Mouse (Mus musculus) lung, postnatal 36 days (tissue): ENCODE results near the gene Zfp553.

Experiments
- DNase-seq: peaks from one replicate; pipeline ENCODE4 v3.0.0; 2022; ENCODE audit warnings: mixed read lengths

Gene Zfp553

DNA sequence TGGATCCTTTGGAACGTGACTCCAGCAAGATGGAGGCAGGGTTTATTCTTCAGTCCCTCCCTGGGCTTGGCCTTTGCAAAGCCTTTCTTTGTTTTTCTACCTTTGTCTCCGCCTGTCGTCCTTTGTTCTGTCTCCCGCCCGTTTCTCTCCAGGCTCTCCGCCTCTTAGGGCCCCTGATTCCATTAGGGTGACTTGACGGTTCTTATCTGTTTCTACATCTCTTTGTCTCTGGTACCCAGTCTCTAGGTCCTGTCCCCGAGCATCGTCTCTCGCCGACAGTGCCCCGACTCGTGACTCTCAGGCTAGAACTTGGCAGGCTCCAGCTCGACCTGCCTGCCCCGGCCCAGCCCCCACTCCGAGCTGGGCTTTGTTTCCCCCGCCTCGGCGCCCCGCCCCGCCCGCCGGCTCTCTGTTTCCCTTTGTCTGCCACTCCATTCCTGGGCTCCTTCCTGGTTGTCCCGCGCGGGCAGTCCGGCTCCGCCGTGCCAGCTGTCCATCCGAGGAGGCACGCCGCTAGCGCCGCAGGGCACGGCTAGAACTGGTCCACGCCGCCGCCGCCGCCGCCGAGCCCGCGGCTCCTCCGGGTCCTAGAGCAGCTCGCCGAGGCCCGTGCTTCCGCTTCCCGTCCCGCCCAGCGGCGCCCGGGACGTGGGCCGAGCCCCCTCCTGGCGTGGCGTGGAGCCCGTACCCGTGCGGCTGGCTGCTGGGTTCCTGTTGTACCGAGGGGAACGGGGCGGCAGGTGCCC is at the start of gene Zfp553, which contains the start of gene Sept1:
Gene Zfp553 (plus strand): TSS at position 440 of the 746 bp plus-strand sequence.
Gene Sept1 (minus strand): TSS at position 509 of the 746 bp plus-strand sequence.
- DNase-seq: peak; percentile 83

DNA sequence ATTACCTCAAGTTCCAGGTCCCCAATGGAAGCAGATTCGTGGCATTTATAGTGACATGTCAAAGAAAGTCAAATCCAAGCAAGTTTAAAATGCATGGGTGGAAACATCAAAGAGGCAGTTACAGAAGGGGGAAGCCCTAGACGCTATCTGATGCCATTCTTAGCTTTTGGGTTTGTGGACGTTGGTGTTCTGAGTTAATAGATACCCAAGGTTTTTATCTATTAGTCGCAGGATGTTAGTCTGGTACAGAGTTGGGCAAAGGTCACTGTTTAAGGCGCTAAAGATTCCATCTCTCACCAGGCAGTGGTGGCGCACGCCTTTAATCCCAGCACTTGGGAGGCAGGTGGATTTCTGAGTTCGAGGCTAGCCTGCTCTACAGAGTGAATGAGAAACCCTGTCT is 49.5 kb upstream of the Zfp553 start:
- no peak for DNase-seq

DNA sequence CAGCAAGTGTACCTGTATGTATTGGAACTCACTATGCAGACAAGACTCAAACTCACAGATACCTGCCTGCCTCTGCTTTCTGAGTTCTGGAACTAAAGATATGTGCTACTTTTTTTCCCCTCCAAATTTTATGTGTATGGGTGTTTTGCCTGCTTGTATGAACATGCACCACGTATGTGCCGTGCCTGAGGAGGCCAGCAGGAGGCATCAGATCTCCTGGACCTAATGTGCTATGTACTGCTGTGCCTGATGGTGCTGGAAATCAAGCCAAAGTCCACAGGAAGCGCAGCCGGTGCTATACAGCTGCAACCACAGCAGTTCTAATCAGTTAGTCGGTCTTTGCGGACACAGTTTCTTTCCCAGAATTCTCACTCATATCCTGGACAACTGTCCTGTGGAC is 49.0 kb upstream of the Zfp553 start:
- peak; percentile 27 for DNase-seq

DNA sequence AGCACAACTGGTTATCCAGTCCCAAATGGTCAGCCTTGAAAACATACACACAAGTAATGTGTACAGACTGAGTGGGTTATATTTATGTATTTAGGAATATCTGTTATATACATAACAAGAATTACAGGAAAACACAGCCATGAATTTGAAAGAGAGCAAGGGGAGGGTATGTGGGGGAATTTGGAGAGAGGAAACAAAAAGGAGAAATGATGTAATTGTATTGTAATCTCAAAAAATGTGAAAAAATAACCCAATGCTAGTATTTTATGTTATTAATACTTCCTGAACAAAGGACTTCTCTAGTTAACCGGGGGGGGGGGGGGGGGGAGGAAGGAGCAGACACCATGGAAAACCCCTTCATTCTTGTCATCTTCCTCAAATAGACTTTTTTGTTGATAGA is 48.1 kb upstream of the Zfp553 start:
- no peak for DNase-seq

DNA sequence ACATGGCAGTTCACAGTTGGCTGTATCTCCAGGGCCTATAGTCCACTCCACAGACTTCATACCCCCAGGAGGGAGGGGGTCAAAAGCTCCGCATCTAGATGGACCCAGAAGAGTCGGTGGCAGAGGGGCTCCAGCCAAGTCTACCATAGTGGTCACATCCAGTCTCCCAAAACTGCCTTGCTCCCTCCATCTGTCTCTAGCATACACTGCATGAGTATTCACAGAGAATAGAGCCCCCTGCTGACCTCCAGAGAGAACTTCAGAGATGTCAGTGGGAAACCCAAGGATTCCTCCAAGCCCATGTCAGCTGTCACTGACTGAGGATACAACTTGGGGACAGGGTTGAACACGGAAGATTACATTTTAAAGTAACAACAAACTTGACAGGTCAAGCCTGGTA is 47.3 kb upstream of the Zfp553 start:
- DNase-seq: peak; percentile 24

DNA sequence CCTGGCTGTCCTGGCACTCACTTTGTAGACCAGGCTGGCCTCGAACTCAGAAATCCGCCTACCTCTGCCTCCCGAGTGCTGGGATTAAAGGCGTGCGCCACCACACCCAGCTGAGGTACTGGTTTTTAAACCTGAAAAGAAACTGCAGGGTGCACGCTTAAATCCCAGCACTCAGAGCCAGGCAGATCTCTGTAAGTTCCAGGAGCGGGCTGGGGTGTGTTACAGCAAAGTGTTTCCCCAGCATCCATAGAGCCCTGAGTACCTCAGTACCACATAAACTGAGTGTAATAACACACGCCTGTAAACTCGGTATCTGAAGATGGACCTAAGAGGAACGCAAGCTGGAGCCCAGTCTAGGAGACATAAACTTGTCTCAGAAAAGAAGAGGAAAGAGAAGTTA is 45.5 kb upstream of the Zfp553 start:
- no peak for DNase-seq

DNA sequence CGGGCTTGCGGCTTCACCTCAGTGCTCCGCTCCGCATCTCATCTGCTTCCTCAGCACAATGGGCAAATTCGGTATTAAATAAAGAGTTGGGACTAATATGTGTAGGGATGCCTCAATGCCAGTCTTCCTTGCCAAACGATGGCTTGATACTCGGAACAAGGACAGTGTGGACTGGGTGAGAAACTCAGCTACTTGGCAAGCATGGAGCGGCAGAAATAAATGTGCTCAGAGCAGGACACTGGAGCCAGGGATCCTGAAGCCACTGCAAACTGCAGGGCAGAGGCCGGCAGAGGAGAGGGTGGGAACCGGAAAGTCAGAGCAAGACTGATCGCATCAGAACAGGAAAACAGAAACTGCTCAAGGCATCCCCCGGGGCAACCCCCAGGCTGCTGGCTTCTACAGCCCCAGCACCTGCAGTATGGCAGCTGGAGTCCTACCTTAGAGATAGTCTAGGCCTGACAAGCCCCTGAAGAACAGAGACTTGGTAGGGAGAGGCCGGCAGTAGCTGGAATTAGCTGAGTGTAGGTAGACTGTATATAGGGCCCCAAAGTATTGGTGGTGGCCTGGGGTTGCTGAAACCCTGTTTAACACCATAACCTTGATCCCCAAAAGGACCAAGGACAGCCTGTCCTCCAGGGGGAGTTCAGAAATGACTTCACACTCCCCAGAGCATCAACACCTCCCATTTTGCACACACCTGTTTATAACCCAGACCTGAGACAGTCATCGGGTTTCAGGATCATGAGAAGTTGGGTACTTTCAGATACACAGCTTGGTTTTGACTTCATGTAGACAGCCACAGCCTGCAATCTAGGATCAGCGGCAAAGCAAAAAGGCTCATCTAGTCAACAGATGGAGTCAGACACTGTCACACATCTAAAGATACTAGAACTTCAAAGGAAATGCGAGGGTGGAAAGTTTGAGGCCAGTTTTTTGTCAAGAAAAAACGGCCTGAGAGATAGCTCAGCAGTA is 44.3 kb upstream of the Zfp553 start:
- no peak for DNase-seq

DNA sequence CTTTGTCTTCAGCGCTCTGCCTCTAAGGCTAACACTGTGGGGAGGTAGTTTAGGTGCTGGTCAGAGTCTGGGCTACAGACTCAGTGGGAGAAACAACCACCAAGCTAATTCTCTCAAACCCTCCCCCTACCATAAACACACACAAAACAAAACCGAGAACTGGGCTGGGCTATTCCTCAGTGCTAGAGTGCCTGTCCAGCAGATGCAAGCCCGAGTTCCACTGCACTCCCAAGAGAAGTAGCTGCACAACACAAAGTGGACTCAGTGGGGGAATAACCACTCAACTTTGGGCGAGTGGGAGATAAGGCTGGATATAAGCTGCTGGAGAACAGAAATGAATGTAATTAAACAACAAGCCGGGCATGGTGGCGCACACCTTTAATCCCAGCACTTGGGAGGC is 42.2 kb upstream of the Zfp553 start:
- no peak for DNase-seq

DNA sequence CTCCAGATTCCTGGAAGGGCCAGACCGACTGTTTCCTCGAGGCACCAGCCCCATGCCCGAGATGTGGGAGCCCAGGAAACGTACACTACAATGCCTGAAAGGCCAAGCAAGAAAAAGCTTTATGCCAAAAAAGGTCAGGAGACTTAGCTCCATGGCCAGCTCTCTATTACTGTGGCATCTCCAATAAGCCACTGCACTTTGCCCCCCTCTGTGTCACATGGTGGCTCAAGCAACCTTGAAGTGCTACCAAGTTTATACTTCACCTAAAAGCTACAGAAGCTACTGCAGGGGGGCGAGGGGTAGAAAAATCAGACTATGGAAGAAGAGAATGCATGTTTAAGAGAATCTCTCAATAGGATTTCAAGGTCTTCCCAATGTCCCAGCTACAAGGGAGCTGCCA is 39.9 kb upstream of the Zfp553 start:
- no peak for DNase-seq

DNA sequence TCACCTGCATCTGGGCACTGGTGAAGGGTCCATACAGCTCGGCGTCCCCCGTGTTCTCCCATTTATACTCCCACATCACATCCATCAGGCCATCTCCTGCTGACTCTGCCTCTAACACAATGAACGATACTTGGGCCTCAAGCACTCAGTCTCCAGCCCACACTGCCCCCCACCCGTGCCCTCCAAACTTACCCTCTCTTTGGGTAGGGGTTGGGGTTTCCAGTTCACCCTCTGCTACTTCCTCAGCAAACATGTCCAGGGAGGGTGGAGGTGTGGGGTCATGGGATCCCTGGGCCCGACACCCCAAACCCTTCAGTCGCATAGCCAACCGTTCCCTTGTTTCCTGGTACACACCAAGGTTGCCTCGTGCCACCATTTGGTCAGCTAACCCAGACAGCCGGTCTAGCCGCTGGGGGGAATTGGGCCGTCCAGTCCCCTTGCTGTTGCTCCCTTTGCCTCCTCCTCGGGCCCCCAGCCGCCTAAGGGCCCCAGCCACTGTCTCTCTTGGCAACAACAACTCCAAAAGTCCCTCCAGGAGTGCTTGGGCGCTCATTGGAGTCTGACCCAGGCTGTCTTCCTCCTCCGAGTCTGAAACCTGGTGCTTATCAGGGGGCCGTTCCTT is 38.7 kb upstream of the Zfp553 start:
- no peak for DNase-seq

DNA sequence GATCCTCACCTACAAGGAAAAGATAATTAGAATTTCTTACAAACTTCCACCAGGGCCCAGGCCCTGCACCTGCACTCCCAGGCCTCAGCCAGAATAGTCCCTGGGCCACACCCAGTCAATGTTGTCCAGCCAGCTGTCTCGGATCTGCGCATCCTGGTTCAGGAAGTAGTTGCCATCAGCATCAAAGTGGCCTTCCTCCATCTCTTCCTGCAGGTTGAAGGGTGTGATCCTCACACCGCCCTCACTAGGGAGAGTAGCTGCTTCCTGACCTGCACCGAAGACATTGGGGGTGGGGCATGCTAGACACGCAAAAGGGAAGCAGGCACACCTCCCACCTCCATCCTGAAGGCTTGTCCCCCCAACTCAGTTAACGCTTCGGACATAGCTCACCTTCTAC is 38.2 kb upstream of the Zfp553 start:
- DNase-seq: no peak

DNA sequence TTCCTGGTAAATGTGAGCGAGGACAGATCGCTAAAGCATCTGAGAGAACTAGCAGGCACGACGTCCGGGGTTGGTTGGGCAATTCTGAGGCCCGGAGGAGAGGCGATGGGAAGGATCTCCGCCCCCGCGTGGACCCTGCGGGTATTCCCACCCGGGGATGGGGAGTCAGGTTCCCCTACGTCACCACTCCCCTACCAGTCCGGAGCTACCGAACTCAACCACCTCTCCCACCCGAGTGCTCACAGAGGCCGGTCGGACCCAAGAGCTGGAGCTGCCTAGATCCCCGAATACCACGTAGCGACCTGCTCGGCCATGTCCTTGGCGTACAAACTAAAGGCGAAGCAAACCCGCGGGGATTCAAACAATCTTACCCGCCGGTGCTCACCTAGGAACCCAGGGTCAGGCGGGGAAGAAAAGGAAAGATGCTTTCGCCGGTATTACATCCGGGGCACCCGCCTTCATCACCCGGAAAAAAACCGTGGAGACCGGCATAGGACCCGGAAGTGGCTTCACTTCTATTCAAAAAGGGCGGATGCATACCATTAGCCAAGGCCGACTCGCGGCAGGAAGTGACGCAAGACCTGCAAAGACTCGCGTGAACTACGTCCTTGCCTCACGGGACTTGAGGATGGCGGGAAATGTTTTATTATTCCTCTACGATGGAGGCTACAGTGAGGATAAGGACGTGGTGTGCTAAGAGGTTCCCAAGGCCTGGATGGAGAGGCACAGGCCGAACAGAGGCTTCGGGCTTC is 37.1 kb upstream of the Zfp553 start, which contains the start of gene Cd2bp2:
Gene Cd2bp2 (minus strand): TSS at position 507 of the 752 bp plus-strand sequence.
- DNase-seq: peak; percentile 98

DNA sequence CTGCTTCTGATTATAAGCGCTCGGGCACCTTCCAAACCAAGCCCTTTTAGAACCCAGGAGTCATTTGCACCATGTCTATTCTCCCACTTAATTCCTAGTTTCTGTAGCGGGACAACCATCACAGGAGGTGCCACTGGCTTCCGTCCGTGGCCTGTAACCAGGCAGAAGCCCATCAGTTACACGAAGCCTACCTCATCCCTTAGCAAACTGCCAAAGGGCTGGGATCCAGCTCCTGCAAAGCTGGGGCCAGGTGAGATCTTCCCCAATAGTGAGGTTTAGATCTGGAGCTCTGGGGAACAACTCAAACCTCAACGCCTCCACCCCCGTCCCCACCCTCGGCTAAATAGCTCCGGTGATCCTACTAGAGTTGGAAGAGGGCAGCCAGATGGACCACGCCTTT is 36.4 kb upstream of the Zfp553 start:
- no peak for DNase-seq

DNA sequence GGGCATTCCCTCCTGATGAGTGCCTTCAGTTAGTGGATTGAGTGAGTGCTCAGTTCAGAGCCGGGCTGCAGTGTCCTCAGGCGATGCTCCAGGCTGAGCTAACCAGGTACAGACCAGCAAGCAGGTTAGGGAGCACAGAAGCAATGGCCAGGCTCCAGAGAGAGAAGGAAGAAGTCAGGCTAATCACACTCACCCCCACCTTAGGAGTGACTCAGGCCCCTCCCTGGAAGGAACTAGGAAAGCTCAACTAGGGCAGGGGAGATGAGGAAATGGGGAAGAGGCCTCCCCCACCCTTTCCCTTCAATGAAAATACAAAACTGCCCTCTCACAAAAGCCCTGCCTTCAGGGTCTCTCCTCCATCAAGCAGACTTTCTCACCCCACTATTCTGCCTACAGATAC is 26.3 kb upstream of the Zfp553 start:
- DNase-seq: peak; percentile 30

DNA sequence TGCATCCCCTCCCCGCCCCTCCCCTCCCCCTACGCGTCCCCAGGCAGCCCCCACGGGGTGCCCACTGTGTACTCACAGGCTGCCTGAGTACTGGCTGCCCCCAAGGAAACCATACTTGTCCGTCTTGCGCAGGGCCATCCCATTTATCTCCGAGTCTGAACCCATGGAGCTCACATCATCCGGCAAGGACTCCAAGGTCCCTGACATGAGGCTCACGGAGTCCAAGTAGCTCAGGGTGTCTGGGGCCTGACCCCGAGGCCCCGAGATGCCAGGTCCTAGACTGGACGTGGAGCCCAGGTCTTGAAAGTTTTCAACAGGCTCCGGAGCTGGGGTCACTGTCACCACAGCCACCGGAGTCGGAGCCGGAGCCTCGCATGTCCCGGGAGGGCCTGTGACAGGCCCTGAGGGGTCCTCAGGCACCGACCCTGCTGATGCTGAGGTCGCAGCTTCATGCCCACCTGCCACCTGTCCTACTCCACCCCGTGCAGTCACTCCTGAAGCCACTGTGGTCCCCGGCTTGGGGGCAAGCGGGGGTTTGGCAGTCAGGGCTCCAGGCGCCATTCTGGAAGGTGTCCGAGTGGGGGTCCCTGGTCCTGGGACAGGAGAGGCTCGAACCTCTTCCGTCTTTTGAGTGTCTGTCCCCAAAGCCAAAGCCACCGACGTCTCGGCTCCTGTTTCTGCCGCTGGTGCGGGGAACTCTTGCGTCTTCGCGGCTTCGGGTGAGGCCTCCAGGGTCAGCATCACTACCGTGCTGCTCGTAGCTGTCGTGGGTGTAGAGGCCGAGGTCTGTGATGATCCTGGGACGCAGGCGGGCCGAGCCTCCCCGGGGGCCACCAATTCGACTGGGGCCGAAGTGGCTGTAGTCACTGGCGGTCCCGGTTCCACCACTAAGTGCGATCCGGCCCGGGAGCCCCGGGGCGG is 25.2 kb upstream of the Zfp553 start:
- DNase-seq: no peak

DNA sequence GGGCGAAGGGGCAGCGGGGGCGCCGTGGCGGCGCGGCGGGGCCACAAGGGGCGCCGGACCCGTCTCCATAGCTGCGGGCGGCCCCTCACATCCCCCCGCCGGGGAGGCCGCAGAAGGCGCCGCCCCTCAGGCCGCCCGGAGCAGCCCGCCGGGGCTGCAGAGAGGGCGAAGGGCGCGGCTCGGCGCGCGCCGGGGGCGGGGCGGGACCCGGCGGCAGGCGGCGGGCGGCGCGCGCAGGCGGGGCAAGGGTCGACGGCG is 24.6 kb upstream of the Zfp553 start, which contains the start of gene Tbc1d10b:
Gene Tbc1d10b (minus strand): TSS at position 174 of the 258 bp plus-strand sequence.
- no peak for DNase-seq

DNA sequence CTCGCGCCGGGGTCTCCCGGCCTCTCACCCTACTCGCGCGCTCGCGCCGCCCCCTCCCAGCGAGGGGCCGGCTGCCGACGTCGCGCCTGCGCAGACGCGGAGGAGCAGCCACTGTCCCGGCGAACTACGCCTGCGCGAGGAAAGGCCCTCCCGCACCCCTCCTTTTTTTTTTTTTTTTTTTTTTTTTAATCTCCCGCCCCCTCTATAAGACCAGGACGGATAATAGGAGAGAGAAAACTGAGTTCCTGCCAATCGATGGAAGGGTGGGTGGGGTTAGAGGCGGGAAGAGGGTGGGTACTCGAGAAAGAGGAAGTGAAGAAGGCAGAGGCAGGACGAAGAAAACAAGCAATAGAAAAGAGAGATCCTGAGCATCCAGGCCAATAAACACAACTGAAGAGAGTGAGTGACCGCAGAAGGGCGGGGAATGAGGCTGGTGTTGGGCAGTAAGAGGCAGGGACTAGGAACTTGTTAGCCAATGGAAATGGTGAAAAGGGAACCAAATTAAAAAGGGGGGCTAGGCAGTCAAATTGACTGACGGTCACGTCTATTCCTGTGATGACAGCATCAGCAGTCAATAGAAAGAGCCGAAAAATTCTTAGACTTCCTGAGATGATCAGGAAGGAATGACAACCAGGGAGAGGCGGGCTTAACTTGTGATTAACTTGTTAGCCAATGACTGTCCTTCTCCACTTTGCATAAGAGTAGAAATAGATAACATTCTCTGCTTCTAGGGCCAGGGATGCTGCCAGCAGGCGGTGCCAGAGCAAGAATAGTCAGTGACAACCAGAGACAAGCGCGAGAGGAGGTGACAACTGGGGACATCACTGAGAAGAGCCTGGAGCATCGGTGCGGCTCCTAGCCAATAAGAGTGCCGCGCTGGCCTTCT is 24.1 kb upstream of the Zfp553 start, which contains the start of gene Mylpf:
Gene Mylpf (plus strand): TSS at position 338 of the 886 bp plus-strand sequence.
- DNase-seq: peak; percentile 98

DNA sequence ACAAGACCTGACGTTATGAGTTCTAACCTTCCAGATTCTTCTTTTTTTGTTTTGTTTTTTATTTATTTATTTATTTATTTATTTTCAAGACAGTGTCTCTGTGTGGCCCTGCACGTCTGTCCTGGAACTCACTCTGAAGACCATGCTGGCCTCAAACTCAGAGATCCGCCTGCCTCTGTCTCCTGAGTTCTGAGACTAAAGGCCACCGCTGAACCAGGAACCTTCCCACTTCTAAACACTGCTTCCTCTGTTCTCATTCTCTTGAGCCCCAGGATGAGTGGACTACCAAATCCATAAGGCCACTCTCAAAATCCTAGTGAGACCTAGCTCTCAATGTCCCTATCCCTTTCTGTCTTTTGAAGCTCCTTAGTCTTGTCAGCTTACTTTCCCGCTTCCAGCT is 23.0 kb upstream of the Zfp553 start:
- DNase-seq: no peak

DNA sequence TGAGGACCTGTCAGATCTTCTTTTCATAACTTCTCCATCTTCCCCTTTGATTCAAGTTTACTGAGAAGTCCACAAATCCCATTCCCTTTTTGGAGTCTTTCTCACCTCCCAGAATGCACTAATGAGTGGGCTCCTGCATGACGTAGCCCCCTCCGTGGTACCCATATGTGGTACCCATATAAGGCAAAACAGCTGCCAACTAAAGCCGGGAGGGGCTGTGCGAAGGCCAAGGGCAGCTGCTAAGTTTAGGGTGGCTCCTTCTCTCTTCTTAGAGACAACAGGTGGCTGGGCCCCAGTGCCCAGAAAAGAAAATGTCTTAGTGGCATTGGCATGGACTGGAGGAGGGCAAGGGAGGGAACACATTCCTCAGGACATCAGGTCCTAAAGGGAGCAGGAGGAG is 22.6 kb upstream of the Zfp553 start:
- no peak for DNase-seq

DNA sequence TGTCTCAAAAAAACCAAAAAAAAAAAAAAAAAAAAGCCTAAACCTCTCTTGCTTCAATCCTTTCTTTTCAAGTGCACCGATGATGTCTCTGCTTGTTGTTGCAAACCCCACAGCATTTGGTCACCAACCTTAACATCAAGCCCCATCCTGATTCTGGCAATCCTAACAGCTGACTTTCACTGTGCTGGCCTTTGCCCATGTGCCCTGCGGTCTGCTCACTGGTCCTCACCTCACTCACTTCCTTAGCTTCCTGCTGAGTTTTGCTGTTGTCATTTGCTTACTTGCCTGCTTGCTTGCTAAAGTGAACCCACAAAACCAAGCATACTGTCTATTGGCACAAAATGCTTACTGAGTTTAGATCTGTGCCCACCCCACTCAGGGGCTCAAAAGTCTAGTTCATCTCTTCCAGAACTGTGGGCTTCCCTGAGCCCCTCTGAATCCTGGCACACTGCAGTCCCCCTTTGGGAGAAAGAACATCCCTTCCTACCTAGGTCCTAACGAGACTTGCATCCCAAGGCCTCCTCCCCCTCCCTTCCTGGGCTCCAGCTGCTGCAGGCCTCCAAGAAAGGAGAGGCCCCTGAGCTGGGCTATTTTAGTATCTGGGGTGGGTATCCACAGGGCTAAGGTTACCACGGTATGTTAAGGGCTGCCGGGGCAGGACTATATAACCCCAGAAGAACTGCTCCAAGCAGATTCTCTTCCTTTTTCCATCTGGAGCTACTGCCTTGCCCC is 21.7 kb upstream of the Zfp553 start:
- DNase-seq: no peak
